Mouse (Mus musculus): ENCODE results near the gene Map7.

Map7 gene

GRCm38 (mm10) chr10:20148130-20148772 is at the start of gene Map7:
Gene Map7 (plus strand): TSS chr10:20148471.
- no peak for DNase-seq (ENCODE audit: low spot score in 2 of 2)

GRCm38 (mm10) chr10:20101456-20101855 is 46.8 kb upstream of the Map7 start:
- no peak for DNase-seq (ENCODE audit: low spot score in 2 of 2)

DNA sequence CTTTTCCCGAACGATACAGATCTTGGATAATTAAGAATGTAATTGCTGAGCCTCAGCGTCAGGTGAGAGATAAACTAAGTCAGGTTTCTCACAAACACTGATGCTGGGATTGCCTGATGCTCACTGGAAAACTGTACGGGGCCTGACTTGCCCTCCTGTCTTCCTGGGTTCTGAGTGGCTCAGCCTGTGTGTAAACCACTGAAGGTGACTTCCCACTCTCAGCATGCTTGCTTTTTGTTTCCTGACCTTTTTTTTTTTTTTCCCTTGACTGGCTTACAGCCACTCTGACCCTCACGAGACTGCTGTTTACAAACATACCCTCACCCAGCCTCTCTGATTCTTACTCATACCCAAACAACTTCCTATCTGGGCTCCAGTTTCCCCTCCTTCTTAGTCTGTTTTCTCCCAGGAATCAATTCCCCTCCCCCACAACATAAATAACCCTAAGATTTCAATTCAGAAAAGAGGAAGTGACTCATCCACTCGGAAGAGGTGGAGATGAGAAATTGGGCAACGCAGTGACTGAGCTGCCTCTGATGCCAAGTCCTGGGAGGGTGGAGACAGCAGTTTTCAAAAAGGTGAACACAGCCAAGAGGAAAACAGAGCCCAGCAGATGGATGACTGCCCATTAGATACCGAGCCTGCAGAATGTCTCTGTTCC is 43.9 kb upstream of the Map7 start:
- peak; percentile 60 to 61 for DNase-seq (ENCODE audit: low spot score in 2 of 2)

- no peak for DNase-seq (ENCODE audit: low spot score in 2 of 2)
Observed at GRCm38 (mm10) chr10:20105575-20105974, 42.7 kb upstream of the Map7 start.

GRCm38 (mm10) chr10:20107031-20107430 is 41.2 kb upstream of the Map7 start:
- no peak for DNase-seq (ENCODE audit: low spot score in 2 of 2)

DNA sequence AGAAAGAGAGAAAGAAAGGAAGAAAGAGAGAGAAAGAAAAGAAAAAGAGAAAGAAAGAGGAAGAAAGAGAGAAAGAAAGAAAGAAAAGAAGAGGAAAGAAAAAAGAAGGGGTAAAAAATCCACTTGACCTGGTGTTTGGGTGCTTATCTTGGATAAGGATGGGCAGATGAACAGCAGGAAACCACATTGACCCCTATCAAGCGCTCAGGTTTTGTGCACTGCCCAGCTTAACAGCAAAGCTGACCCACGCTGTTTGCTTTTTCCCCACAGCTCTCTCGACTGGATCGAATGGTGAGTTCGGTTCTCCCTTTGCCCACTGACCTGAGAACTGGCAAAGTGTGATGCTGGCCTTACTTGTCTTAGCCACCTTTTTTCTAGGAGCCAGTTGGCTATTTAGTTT is 36.8 kb upstream of the Map7 start:
- DNase-seq (ENCODE audit: low spot score in 2 of 2) = no peak

- no peak for DNase-seq (ENCODE audit: low spot score in 2 of 2)
Observed at GRCm38 (mm10) chr10:20112026-20112973, 36.0 kb upstream of the Map7 start.

DNA sequence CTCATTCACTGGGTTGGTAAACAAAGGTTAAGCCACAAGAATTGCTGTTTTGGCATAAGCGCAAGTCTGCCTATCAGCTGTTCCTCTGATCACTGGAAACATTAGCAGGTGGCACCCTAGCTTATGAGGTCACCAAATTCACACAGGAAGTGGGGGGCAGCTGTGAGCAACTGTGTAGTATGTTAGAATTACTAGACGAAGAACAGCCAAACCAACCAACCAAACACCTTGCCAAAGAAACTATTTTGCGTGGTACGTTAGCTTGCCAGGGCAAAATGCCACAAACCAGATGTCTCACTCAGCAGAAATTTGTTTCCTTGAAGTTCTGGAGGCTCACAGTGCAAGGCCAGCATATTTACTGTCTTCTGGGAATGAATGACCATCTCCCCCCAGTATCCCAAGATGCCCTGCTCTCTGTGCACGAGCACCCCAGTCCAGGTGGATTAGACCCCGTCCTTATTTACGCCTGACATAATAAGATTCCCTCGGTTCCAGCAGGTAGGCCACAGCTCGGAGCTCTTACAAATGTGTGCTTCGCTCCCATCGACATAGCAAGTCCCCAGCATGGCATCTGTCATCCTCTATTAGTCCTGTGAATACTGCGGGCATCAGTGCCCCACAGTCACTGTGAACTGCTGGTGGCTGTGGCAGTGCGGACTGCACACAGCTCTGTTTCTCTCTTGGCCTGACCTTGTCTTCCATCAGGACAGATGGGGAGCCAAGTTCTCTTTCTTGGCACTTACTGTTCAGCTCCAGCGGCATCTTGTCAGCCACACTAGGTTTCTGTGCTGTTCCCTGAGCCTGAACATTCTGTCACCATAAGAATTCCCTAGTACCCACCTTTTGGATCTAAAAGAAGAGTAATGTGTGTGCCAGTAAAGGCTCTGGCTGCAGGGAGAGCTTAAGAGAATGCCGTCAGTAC is 28.5 kb upstream of the Map7 start:
- no peak for DNase-seq (ENCODE audit: low spot score in 2 of 2)

DNA sequence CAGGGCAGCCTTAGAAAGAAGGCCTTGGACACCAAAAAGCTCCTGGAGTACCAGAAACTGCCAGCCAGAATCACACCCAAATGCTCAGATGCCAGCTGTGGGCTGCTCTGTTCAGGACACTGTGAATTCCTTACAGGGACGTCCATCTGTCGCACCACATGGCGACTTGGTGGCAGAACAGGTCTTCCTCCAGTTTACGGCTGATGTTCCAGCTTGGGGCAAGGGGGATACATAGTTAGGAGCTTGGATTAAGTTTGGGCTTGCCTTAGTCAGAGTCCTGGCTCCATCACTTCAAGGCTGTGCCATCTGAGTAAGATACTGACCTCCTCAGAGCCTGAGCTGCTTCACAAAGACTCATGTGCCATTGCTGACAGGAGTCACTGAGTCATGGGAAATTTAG is 26.3 kb upstream of the Map7 start:
- no peak for DNase-seq (ENCODE audit: low spot score in 2 of 2)

DNA sequence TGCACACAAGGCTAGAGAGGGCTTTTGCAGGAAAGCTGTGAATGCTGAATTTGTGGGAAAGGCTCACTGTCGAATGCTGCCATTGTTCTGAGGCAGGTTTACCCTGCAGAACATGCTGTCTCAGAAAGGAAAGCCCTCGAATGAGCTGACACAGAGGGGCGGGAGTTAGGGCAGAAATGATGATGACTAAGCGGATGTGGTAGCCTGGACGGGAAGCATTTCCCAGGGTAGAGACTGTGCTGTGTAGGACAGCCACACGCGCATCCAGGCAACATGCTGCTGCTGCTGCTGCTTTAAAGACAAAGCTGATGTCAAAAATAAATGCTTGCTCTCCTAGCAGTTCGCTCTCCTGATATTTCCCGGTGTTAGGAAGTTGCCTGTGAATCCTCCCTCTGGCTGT is 24.9 kb upstream of the Map7 start:
- DNase-seq (ENCODE audit: low spot score in 2 of 2) = no peak

DNA sequence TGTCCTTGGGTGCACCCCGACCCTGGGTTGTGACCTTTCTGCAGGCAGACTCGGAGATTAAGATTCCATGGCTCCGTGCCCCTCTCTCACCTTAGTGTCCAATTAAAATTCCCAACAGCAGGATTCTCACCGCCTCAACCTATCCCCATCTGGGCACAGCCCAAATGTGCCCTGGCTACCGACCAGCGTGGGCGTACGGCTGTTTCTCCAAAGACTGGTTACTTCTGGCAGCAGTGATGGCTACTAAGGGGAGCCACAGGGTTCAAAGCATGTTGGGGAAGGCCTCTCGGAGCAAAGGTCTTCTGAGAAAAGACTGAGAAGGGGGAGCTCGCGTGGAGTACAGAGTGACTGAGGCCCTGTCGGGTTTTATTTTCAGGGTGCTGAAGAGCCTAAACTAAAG is 23.7 kb upstream of the Map7 start:
- DNase-seq (ENCODE audit: low spot score in 2 of 2) = no peak

GRCm38 (mm10) chr10:20125226-20125625 is 23.0 kb upstream of the Map7 start:
- no peak for DNase-seq (ENCODE audit: low spot score in 2 of 2)

DNA sequence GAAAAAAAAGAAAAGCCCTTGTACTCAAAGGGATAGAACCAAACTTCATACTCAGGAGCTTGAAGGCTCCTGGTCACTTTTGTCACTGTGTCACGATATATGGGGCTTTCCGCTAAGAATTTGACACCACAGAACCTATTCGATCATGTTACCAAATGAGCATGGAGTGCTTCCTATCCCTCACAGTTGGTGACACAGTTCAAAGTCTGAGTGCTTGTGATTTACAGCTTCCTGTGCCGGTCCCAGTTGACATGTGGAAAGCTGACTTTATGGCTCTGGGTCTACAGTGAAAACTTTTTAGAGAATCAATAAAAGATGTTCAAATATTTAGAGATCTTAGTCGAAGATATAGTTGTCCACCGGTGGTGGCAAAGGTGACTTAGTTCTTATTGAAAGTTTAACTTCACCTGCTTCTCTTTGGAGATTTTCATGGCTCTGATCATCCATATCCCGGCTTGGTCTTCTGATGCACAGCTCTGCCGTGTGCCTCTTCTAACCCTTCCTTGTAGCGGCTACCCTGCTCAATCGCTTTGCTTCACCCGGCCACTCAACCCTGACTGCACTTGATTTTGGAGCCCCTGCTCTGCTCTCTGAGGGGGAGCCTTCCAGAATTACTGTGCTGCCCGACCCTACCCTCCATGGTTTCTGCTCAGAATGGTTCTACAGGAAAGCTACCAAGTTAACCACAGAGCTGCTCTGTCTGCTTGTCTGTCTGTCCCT is 15.2 kb upstream of the Map7 start:
- no peak for DNase-seq (ENCODE audit: low spot score in 2 of 2)

GRCm38 (mm10) chr10:20135350-20136058 is 12.8 kb upstream of the Map7 start:
- DNase-seq (ENCODE audit: low spot score in 2 of 2) = no peak

DNA sequence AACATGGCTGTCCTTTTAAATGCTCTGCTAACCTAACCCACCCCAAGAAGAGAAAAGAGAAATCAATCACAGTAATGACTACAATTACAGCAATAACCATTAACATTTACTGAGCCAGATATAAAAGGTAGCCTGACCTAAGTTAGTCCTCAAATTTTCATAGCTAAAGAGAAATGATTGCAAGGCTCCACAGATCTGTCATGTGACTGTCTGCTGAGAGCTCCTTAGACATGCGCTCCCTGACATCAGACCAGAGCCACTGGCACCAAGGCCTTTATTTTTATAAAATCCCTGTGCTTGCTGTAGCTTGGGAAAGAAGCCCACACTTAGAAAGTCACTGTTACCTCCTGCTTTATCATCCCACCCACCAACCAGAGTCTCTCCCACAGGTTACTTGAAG is 11.8 kb upstream of the Map7 start:
- DNase-seq (ENCODE audit: low spot score in 2 of 2) = no peak

GRCm38 (mm10) chr10:20141376-20141775 is 6.9 kb upstream of the Map7 start:
- no peak for DNase-seq (ENCODE audit: low spot score in 2 of 2)

GRCm38 (mm10) chr10:20148773-20149120 is 476 bp downstream of the Map7 start:
- peak; percentile 61 to 64 for DNase-seq (ENCODE audit: low spot score in 2 of 2)

DNA sequence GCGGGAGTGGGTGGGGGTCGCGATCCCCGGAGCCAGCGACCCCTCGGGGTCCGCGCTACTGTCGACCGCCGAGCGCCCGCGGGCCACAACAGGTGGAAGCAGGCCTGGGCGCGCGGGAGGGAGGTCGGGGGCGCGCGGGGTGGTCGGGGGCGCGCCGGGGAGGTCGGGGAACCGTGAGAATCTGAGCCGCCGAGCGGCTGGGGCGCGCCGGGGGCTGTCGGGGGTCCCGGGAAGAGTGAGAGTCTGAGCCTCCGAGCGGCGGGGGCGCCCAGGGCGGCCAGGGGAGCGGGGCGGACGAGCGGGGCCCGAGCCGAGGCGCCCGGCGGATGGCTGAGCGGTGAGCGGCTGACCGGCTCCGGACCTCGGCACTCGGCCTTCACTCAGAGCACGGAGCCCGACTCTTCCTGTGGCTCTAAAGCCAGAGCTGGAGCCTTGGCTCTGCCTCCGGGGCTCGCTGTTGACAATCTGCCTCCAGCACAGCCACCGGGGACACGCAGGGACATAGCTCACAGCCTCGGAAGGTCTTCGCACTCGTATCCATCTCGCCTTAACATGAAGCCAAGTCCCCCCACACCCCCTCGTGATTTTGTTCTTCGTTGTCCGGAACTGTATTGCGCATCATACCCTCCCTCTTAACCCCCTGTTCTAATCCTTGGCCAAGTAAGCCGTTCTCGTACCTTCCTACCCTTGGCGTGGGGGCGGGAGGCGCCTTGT is 1.0 kb downstream of the Map7 start:
- peak in 1 of 2 experiments; percentile 26 for DNase-seq (ENCODE audit: low spot score in 2 of 2)

- no peak for DNase-seq (ENCODE audit: low spot score in 2 of 2)
Observed at GRCm38 (mm10) chr10:20149835-20150355, 1.6 kb downstream of the Map7 start.
